Mouse (Mus musculus): ENCODE measurements around the gene Arpc3.

Gene Arpc3

GRCm38 (mm10) chr5:122439400-122440094 is 47.9 kb downstream of the Arpc3 start:
- in situ Hi-C loops (cut with MboI, MseI), result no loop called here

GRCm38 (mm10) chr5:122440095-122440630 is 48.5 kb downstream of the Arpc3 start:
- in situ Hi-C loops (cut with MboI, MseI), result no loop called here

DNA sequence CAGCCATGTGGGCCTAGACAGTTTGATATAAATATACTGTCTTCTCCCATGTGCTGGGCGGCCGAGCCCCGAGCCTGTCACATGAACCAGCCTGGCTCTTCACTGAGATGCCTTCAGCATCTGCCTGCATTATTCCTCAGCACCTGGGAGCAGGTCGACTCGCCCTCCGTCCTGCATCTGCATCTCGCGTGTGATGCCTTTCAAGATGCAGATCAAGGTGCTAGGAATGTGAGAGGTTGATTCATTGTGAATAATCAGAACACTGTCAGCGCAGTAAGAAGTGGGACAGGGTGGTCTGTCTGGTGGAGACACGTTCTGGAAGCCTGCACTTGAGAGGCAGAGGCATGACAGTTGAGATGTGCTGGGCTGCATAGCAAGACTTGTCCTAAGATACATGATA is 52.8 kb downstream of the Arpc3 start:
- in situ Hi-C loops (cut with MboI, MseI), result no loop called here

GRCm38 (mm10) chr5:122445051-122445610 is 53.5 kb downstream of the Arpc3 start:
- in situ Hi-C loops (cut with MboI, MseI), result no loop called here

GRCm38 (mm10) chr5:122447857-122448256 is 56.2 kb downstream of the Arpc3 start:
- in situ Hi-C loops (cut with MboI, MseI), result no loop called here

DNA sequence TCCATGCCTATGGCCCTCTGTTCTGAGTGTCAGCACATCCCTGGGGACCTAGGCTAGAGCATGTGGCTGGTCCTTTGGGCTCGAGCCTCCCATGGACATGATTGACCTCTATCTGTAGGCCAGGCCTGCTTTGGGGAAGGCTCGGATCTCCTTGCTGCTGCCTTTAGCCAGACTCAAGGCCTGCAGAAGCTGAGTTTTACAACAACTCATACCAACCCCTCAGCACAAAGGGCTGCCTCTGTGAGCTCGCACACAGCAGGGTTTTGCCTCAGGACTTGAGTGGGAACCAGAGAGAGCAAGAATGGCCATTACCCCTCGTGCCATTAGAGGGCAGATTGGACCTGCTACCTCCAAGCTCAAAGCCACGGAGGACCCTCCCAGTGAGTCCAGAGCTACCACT is 57.2 kb downstream of the Arpc3 start:
- in situ Hi-C loops (cut with MboI, MseI), result no loop called here

DNA sequence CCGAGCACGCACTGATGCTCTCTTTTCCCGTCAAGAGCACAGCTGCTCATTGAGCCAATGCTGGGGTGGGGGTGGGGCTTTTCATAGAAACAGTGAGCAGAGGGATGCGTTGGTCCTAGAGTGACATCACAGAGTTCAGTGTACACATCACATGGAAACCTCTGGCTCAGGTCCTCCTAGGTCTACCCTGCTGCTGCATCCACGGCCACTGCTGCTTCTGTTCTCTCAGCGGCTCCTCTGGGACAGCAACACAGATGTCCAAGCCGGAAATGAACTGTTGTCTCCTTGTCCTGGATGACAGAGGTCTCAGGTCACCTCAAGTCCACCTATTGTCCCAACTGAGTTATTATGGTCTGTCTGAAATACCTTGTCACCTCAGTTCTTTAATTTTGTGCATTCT is 58.3 kb downstream of the Arpc3 start:
- in situ Hi-C loops (cut with MboI, MseI), result loop anchor here (25.0 kb wide), 1 partner anchor 1287 kb away; the partner anchor contains the start of genes Kntc1 and Rsrc2

DNA sequence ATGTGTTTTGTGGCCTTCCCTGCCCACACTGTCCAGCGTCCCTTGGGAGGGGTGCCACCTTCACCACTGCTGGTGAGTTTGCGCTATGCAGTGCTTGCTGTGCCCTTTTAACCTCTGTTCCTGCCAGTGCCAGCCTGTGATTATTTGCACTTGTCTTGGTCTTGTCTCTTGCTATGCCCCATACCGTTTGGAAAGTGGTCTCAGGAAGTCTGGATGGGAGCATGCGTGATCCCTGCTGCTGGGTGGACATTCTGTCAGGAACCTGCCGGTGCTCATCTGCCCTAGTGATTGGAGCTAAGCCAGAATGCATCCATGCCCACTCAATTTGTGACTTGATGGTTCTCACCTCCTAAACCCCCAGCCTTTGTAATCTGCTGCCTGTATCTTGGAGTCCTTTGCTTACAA is 59.2 kb downstream of the Arpc3 start:
- in situ Hi-C loops (cut with MboI, MseI), result loop anchor here (25.0 kb wide), 1 partner anchor 1286 kb away; the partner anchor contains the start of genes Kntc1 and Rsrc2

DNA sequence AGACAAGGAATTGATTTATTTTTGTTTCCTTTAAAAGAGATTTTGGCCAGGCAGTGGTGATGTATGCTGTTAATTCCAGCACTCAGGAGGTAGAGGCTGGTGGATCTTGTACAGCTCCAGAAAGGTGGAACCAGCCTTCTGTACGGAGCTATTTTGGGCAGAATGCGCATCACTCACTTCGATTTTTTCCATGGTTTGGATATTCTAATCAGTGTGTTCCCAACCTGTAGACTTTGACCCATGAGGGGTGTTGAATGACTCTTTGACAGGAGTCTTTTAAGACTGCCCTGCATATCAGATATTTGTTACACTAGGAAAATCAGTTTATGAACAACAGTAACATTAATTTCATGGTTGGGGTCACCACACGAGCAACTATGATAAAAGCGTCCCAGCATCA is 59.6 kb downstream of the Arpc3 start:
- in situ Hi-C loops (cut with MboI, MseI), result loop anchor here (25.0 kb wide), 1 partner anchor 1286 kb away; the partner anchor contains the start of genes Kntc1 and Rsrc2

GRCm38 (mm10) chr5:122452194-122452593 is 60.5 kb downstream of the Arpc3 start:
- in situ Hi-C loops (cut with MboI, MseI), result loop anchor here (25.0 kb wide), 1 partner anchor 1285 kb away; the partner anchor contains the start of genes Kntc1 and Rsrc2

- in situ Hi-C loops (cut with MboI, MseI), result loop anchor here (25.0 kb wide), 1 partner anchor 1284 kb away; the partner anchor contains the start of genes Kntc1 and Rsrc2
Observed at GRCm38 (mm10) chr5:122453188-122453587, 61.5 kb downstream of the Arpc3 start.

- in situ Hi-C loops (cut with MboI, MseI), result loop anchor here (25.0 kb wide), 1 partner anchor 1283 kb away; the partner anchor contains the start of genes Kntc1 and Rsrc2
Observed at GRCm38 (mm10) chr5:122454442-122454841, 62.8 kb downstream of the Arpc3 start.

- in situ Hi-C loops (cut with MboI, MseI), result loop anchor here (25.0 kb wide), 1 partner anchor 1282 kb away; the partner anchor contains the start of genes Kntc1 and Rsrc2
Observed at GRCm38 (mm10) chr5:122454883-122455282, 63.2 kb downstream of the Arpc3 start.

- in situ Hi-C loops (cut with MboI, MseI), result loop anchor here (25.0 kb wide), 1 partner anchor 1282 kb away; the partner anchor contains the start of genes Kntc1 and Rsrc2
Observed at GRCm38 (mm10) chr5:122455584-122455983, 63.9 kb downstream of the Arpc3 start.

GRCm38 (mm10) chr5:122457054-122457453 is 65.4 kb downstream of the Arpc3 start:
- in situ Hi-C loops (cut with MboI, MseI), result loop anchor here (25.0 kb wide), 1 partner anchor 1280 kb away; the partner anchor contains the start of genes Kntc1 and Rsrc2

DNA sequence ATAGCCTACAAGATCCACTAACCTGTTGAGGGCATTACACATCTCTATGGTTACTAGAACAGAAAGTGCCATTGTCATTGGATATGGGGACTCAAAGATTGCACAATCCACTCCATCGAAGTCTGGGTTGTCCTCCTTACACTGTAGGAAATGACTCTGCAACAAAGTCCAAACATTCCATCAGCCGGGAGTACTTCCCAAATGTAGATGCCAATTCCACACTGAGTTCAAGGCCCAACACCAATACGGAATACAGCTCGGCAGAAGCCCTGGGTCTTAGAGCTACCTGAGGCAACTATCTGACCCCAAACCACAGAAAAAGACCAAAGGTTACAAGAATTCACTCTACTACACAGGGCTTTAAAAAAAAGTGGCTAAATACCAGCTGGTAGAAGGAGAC is 66.4 kb downstream of the Arpc3 start:
- in situ Hi-C loops (cut with MboI, MseI), result loop anchor here (25.0 kb wide), 1 partner anchor 1279 kb away; the partner anchor contains the start of genes Kntc1 and Rsrc2

- in situ Hi-C loops (cut with MboI, MseI), result loop anchor here (25.0 kb wide), 1 partner anchor 1278 kb away; the partner anchor contains the start of genes Kntc1 and Rsrc2
Observed at GRCm38 (mm10) chr5:122459335-122459734, 67.7 kb downstream of the Arpc3 start.

DNA sequence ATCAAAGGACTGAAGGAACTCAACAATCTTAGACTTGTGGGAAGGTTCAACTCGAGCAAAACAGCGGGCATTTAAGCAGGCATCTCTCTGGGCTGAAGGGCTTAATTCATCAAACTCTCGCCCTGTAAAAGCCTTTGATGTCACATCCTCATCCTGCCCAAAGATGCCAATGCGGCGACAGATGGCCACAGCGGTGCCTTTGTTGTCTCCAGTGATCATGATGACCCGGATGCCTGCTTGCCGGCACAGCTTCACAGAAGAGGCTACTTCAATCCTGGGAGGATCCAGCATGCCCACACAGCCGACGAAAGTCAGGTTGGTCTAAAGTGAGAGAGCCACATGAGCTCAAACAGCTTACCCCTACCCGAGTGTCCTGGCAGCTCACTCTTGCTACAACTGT is 69.0 kb downstream of the Arpc3 start:
- in situ Hi-C loops (cut with MboI, MseI), result loop anchor here (10.0 to 25.0 kb wide), 2 partner anchors 1026 to 1277 kb away; partner anchors contain the start of genes Kntc1 and Rsrc2

GRCm38 (mm10) chr5:122461431-122461830 is 69.8 kb downstream of the Arpc3 start:
- in situ Hi-C loops (cut with MboI, MseI), result loop anchor here (10.0 to 25.0 kb wide), 2 partner anchors 1027 to 1276 kb away; partner anchors contain the start of genes Kntc1 and Rsrc2
